Mouse (Mus musculus) heart, postnatal 14 days (tissue): ENCODE results near the gene Cacna1a. TPM values are rescaled to one million over a fixed set of nuclear protein-coding genes. Genes with fewer than 3 reads are reported as not detected.

Experiments used
- DNase-seq, 2 experiments: peaks; one replicate each; pipeline ENCODE4 v3.0.0; 2021 to 2022
- intact Hi-C: fragments of 180-260 bp; cut with DNase I; formaldehyde crosslinking; loops from one replicate; pipeline ENCODE4 v1.15.1; 2025
- total RNA-seq, 2 experiments: library from RNA; stranded (reverse); gene quantifications; 2 replicates each; pipeline ENCODE4 v1.2.3; 2021

Cacna1a gene
- total RNA-seq, 2 experiments from 2014 or later: 4.4 to 4.7 TPM

- intact Hi-C loops: no loop called here
Observed at GRCm38 (mm10) chr8:84395751-84396457, 7.7 kb downstream of the Cacna1a start.

GRCm38 (mm10) chr8:84413886-84414851 is 25.9 kb downstream of the Cacna1a start:
- peak; percentile 38 to 45 for DNase-seq
- intact Hi-C loops: no loop called here

More at GRCm38 (mm10) chr8:84395751-84396457, 7.7 kb downstream of the Cacna1a start:
- no peak for DNase-seq

GRCm38 (mm10) chr8:84414918-84415317 is 26.7 kb downstream of the Cacna1a start:
- intact Hi-C loops: no loop called here
- no peak for DNase-seq

GRCm38 (mm10) chr8:84415378-84415898 is 27.2 kb downstream of the Cacna1a start:
- intact Hi-C loops: no loop called here
- peak; percentile 21 to 22 for DNase-seq

- no peak for DNase-seq
- intact Hi-C loops: no loop called here
Observed at GRCm38 (mm10) chr8:84416041-84416440, 27.8 kb downstream of the Cacna1a start.

GRCm38 (mm10) chr8:84416915-84417314 is 28.7 kb downstream of the Cacna1a start:
- DNase-seq: no peak
- intact Hi-C loops: no loop called here

- intact Hi-C loops: no loop called here
- peak in 1 of 2 experiments; percentile 5 for DNase-seq
Observed at GRCm38 (mm10) chr8:84417840-84418239, 29.6 kb downstream of the Cacna1a start.

GRCm38 (mm10) chr8:84424426-84424825 is 36.2 kb downstream of the Cacna1a start:
- no peak for DNase-seq
- intact Hi-C loops: no loop called here

- DNase-seq: no peak
- intact Hi-C loops: no loop called here
Observed at GRCm38 (mm10) chr8:84426087-84426486, 37.8 kb downstream of the Cacna1a start.

GRCm38 (mm10) chr8:84426582-84426981 is 38.3 kb downstream of the Cacna1a start:
- intact Hi-C loops: no loop called here
- DNase-seq: no peak

GRCm38 (mm10) chr8:84428034-84428433 is 39.8 kb downstream of the Cacna1a start:
- intact Hi-C loops: no loop called here

GRCm38 (mm10) chr8:84429014-84429413 is 40.8 kb downstream of the Cacna1a start:
- no peak for DNase-seq
- intact Hi-C loops: no loop called here

More at GRCm38 (mm10) chr8:84428034-84428433, 39.8 kb downstream of the Cacna1a start:
- no peak for DNase-seq

GRCm38 (mm10) chr8:84429492-84429891 is 41.3 kb downstream of the Cacna1a start:
- DNase-seq: no peak
- intact Hi-C loops: no loop called here

- DNase-seq: no peak
- intact Hi-C loops: no loop called here
Observed at GRCm38 (mm10) chr8:84435370-84435769, 47.1 kb downstream of the Cacna1a start.

- intact Hi-C loops: no loop called here
- no peak for DNase-seq
Observed at GRCm38 (mm10) chr8:84439813-84440212, 51.6 kb downstream of the Cacna1a start.

- intact Hi-C loops: no loop called here
- peak; percentile 17 to 18 for DNase-seq
Observed at GRCm38 (mm10) chr8:84442043-84442442, 53.8 kb downstream of the Cacna1a start.

- intact Hi-C loops: no loop called here
- no peak for DNase-seq
Observed at GRCm38 (mm10) chr8:84446571-84446991, 58.3 kb downstream of the Cacna1a start.

- DNase-seq: peak; percentile 64 to 78
- intact Hi-C loops: no loop called here
Observed at GRCm38 (mm10) chr8:84454532-84454931, 66.3 kb downstream of the Cacna1a start.

- no peak for DNase-seq
- intact Hi-C loops: no loop called here
Observed at GRCm38 (mm10) chr8:84458853-84459252, 70.6 kb downstream of the Cacna1a start.

GRCm38 (mm10) chr8:84459276-84459675 is 71.0 kb downstream of the Cacna1a start:
- intact Hi-C loops: no loop called here
- DNase-seq: peak in 1 of 2 experiments; percentile 4

GRCm38 (mm10) chr8:84460698-84461097 is 72.5 kb downstream of the Cacna1a start:
- DNase-seq: peak in 1 of 2 experiments; percentile 23
- intact Hi-C loops: no loop called here
